Comparison of ENCODE assay signal across 11 mouse cellular contexts in the genomic region with DNA sequence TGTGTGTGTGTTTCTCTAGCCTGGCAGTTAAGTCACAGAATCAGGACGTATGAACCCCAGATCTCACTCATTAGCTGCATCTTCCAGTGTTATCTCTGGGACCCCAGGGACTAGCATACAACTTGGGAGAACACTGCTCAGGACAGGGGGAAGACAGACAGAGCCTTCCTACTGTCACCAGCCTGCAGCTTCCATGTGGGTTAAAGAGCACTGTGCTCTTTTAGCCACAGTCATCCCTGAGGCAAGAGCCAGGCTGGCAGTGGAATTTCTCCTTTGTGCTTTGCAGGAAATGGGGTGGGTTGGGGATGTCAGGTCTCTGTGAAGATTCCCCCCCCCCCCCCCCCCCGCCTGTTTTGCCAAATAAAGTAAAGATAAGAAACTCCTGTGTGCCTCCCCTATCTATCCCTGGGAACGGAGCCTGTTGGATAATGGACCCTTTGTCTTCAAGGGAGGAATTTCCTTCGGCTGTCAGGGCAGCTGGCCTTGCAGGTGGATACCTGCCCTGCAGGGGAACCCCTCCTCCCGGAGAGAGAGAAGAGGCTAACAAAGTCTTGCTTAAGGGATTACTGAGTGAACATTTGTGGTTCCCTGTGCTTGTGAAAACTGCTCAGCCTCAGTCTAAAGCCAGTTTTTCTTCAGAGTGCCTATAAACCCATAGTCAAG.
A peak's percentile ranks its signal among the peaks of the same experiment; 100 is the strongest.
DNase-seq lines count a peak whose midpoint lies in the region; ATAC-seq and TF ChIP-seq lines count a peak whose summit lies in the region.
"Had no signal": no experiment of that assay in that cellular context is flagged by ENCODE, and none has a peak within 500 bp of the region (broad histone marks: within the 10 kb centered on the region; RNA-seq: fewer than 3 reads in every experiment).

No protein-coding gene starts in this region.

- no peak overlapping the region for H3K27ac ChIP-seq in heart, embryonic 11.5 days (ENCODE audit: low read depth, low read length)
- no peak overlapping the region for H3K27ac ChIP-seq in limb, embryonic 13.5 days
- H3K27ac ChIP-seq: heart, embryonic 15.5 days had no signal

- H3K4me3 ChIP-seq in heart, embryonic 11.5 days (ENCODE audit: low read depth, low read length), result no peak overlapping the region
- H3K4me3 ChIP-seq in E14TG2a.4 (replicated peaks; ENCODE audit: low read length), result peak overlapping the region; percentile 41; the same call in 1 of the 2 replicates
- H3K4me3 ChIP-seq in limb, embryonic 13.5 days, result no peak overlapping the region
- H3K4me3 ChIP-seq: heart, embryonic 15.5 days had no signal

- H3K36me3 ChIP-seq in heart, embryonic 11.5 days (ENCODE audit: control insufficient read depth, insufficient read depth, low read length), result no peaks in the 10 kb centered on the region
- peaks cover 28% of the 10 kb centered on the region for H3K36me3 ChIP-seq in E14TG2a.4 (ENCODE audit: insufficient read depth, low read length)
- no peaks in the 10 kb centered on the region for H3K36me3 ChIP-seq in limb, embryonic 13.5 days
- H3K36me3 ChIP-seq: heart, embryonic 15.5 days had no signal

- intact Hi-C loops in heart, postnatal 36 days (cut with DNase I), result no loop called here

- no peaks in the 10 kb centered on the region for H3K9me3 ChIP-seq in heart, embryonic 11.5 days (replicated peaks; ENCODE audit: control insufficient read depth, low read length)
- no peaks in the 10 kb centered on the region for H3K9me3 ChIP-seq in E14TG2a.4 (ENCODE audit: low read length)
- no peaks in the 10 kb centered on the region for H3K9me3 ChIP-seq in limb, embryonic 13.5 days
- H3K9me3 ChIP-seq: heart, embryonic 15.5 days had no signal

- no peak for TF ChIP-seq CTCF in E14TG2a.4 (conservative IDR thresholded peaks at IDR 0.05; ENCODE audit: low read length)

- H3K9ac ChIP-seq in heart, embryonic 11.5 days (ENCODE audit: low read depth, low read length), result no peak overlapping the region
- H3K9ac ChIP-seq in limb, embryonic 13.5 days, result no peak overlapping the region
- H3K9ac ChIP-seq: heart, embryonic 15.5 days had no signal

- ATAC-seq in heart, embryonic 11.5 days (replicated peaks; ENCODE audit: insufficient number of reproducible peaks, low FRiP score, low TSS enrichment), result no peak; the same call in 1 of the 2 replicates
- 0 out of 2 replicates have a peak, but pooled peaks have one; percentile 9 for ATAC-seq in limb, embryonic 13.5 days (ENCODE audit: low FRiP score, low read depth)
- ATAC-seq: activated CD4-positive, CD25-positive, alpha-beta regulatory T cell, adult 4 months had no signal

- H3K4me1 ChIP-seq in heart, embryonic 11.5 days (ENCODE audit: control insufficient read depth, insufficient read depth, low read length), result peaks cover 6% of the 10 kb centered on the region; the same call in 1 of the 2 replicates
- H3K4me1 ChIP-seq in E14TG2a.4 (replicated peaks; ENCODE audit: low read depth, low read length), result peaks cover 76% of the 10 kb centered on the region
- H3K4me1 ChIP-seq in limb, embryonic 13.5 days, result 0 out of 2 replicates have a peak, but pooled peaks cover 2% of the 10 kb centered on the region

- H3K4me2 ChIP-seq in heart, embryonic 11.5 days, result 0 out of 2 replicates have a peak overlapping the region, but pooled peaks have one; percentile 8
- H3K4me2 ChIP-seq in limb, embryonic 13.5 days (replicated peaks), result no peak overlapping the region
- H3K4me2 ChIP-seq: heart, embryonic 15.5 days had no signal

- WGBS in heart, embryonic 11.5 days (ENCODE audit: insufficient replicate concordance), result 7% methylated on average over 4 of the region's 5 CpGs
- 20% methylated on average over 4 of the region's 5 CpGs for WGBS in limb, embryonic 13.5 days

- H3K27me3 ChIP-seq in heart, embryonic 11.5 days (ENCODE audit: control insufficient read depth, insufficient read depth, low read length), result no peaks in the 10 kb centered on the region
- H3K27me3 ChIP-seq in E14TG2a.4 (ENCODE audit: insufficient read depth, low read length), result no peaks in the 10 kb centered on the region
- no peaks in the 10 kb centered on the region for H3K27me3 ChIP-seq in limb, embryonic 13.5 days
- H3K27me3 ChIP-seq: heart, embryonic 15.5 days had no signal

- no peak for DNase-seq in heart, postnatal 36 days
- peak; percentile 52 for DNase-seq in embryo, embryonic 9.5 days (ENCODE audit: extremely low spot score)
- no peak for DNase-seq in ovary, postnatal 14 days (ENCODE audit: low spot score)
- no peak for DNase-seq in cerebellum, adult 18-20 months
- no peak for DNase-seq in cerebellum, adult 9-11 months
- DNase-seq: thymus, adult 2 months had no signal
